Mouse (Mus musculus): Measurements from ENCODE around the gene Mrgprd.

The Mrgprd gene

DNA sequence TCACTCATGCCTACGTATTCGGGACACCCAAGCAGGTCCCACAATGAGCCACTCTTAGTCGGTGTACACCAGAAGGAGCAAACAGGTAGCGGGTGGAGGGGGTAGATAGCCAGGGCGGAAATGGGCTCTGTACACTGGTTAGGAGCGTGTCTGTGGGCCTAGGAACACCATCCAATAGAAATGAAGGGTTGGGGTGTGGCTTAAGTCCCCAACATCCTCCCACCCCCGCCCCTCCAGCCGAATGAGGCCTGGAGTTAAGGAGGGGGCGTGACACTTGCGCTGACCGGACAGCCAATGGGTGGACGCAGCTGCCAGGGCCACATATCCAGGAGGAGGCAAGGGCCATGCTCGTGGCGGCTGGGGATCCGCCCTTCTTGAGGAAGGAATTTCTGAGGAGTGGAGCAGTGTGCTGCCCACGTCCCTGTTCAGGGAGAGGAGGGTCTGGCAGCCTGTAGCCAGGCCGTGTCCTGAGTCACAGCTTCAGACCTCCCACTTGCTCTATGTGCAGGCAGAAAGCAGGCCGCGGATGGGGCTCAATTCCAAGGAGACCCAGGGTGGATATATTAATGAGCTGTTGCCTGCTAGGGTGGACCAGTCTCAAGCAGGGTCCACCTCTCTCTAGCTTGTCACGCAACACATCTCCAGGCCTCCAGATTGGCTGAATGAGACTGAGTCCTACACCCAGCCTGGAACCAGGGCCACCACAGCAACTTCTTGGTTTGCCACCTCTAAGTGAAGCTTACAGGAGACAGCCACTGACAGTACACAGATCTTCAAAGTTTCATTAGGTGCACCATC lies 11.9 kb upstream of the Mrgprd start:
- peak; percentile 82 for DNase-seq (ENCODE audit: inconsistent ontology term)

DNA sequence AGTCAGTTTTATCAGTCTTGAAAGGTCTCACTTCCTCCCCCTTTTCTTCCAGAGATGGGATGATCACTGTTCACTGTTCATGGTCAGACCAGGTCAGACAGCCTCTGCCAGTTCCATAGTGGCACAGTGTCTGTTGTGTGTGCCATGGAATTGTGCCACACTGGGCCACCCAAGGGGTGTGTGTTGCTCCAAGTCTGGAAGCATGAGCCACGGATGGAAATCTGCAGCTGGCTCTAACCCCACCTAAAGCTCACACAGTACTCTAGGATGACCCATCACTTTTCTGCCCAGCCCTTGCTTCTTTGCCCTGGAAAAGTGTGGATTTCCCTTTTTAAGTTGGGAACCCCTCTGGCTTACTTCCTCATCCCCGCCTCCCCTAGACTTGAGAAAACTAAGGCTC lies 10.5 kb upstream of the Mrgprd start:
- no peak for DNase-seq (ENCODE audit: inconsistent ontology term)

DNA sequence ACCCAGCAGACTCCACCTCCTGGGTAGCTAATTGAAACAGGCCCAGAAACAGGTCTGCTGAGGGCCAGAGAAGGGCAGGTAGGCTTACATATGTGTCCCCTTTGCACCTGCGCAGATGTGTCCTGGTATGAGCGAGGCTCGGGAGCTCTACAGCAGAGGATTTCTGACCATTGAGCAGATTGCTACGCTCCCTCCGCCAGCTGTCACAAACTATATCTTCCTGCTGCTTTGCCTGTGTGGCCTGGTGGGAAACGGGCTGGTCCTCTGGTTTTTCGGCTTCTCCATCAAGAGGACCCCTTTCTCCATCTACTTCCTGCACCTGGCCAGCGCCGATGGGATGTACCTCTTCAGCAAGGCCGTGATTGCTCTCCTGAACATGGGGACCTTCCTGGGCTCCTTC lies 7.0 kb upstream of the Mrgprd start:
- DNase-seq (ENCODE audit: inconsistent ontology term) = no peak

DNA sequence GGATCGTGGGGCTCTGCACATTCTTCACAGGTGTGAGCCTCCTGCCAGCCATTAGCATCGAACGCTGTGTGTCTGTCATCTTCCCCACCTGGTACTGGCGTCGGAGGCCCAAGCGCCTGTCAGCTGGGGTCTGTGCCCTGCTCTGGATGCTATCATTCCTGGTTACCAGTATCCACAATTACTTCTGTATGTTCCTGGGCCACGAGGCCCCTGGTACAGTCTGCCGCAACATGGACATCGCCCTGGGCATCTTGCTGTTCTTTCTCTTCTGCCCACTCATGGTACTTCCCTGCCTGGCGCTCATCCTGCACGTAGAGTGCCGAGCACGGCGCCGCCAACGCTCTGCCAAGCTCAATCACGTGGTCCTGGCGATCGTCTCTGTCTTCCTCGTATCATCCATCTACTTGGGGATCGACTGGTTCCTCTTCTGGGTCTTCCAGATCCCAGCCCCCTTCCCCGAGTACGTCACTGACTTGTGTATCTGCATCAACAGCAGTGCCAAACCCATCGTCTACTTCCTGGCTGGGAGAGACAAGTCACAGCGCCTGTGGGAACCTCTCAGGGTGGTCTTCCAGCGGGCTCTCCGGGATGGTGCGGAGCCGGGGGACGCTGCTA lies 6.5 kb upstream of the Mrgprd start:
- no peak for DNase-seq (ENCODE audit: inconsistent ontology term)

DNA sequence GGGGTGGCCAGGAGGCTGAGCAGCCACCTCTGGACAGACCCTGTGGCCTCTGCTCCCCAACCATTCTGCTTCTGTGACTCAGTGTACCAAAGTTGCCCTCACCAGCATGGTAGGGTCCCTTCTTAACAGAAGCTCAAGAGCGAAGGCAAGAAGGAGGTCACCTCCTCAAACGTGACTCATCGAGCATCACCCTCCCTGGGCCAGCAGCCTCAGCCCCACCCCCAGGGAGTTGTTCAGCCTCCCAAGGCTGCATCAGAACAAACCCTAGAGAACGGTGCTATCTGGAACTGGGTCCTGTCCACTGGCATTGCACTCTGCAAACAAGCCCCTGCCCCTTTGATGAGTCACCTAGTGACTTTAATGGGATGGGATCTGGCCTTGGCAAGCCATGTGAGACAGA lies 5.8 kb upstream of the Mrgprd start:
- peak; percentile 70 for DNase-seq (ENCODE audit: inconsistent ontology term)

DNA sequence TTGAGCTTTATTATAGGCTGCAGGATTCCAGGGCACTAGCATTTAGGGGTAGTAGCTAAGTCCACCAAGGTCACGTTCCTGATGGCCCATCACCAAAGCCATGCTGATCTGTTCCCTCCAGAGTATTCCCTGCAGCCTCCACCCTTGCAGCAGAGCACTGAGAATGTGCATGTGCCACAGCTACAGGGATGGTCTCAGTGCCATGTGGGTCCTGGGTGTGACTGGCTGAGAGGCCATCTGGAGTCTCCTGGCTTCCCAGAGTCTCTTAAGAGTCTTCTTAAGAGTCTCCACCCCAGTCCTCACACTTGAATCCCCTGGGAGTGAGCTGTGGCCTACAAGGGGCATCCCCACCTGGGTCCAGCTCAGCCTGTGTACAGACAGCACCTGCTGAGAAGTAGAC lies 4.8 kb upstream of the Mrgprd start:
- no peak for DNase-seq (ENCODE audit: inconsistent ontology term)

DNA sequence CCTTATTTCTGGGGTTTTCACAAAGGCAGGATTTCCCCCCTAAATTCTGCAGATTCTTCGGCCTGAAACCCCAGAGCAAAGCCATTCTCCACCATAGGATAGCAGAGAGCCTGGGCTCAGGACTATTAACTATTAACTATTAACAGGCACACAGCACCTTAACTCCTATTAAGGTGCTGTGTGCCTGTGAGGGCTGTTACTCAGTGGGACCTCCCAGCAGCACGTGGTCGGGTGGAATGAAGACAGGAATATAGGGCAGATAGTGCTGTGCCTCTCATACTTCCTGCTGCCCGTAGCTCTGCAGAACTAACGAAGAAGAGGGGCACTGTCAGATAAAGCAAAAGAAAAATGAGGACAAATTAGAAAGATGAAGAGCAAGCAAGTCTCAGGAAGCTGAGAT lies 4.1 kb upstream of the Mrgprd start:
- no peak for DNase-seq (ENCODE audit: inconsistent ontology term)

DNA sequence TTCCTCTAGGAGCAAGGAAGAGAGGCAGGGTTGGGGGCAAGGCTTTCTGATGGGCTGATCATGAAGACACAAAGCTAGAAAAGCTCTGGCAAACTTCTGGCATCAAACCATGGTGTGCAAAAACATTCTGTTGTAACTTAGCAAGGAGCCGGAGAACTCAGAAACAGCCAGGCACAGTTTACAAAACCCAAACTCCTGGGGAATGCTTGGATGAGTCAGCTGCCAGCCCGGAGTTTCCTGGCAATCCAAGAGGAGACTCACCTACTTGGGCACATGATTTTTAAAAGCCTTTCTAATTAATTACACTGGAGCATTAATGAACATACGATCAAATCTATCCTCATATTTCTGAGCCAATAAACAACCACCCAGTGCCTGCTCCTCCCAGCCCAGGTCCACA lies 2.5 kb upstream of the Mrgprd start:
- peak; percentile 51 for DNase-seq (ENCODE audit: inconsistent ontology term)

DNA sequence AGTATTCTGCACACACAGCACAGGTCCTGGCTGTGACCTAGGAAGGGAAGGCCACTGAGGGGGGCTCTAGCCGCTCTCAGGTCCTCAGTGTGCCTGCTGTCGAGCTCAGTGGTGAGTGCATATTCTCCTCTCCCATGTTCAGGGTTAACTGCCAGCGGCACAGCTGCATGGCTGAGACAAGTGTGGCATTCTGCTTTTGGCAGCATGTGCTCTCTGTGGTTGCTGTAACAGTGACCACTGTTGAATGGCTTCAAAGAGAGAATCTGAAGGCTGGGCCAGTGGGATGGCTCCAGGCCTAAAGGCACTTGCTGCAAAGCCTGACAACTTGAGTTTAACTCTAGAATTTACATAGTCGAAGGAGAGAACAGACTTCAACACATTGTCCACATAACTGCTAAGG lies 2.9 kb downstream of the Mrgprd start:
- DNase-seq (ENCODE audit: inconsistent ontology term) = peak; percentile 84

DNA sequence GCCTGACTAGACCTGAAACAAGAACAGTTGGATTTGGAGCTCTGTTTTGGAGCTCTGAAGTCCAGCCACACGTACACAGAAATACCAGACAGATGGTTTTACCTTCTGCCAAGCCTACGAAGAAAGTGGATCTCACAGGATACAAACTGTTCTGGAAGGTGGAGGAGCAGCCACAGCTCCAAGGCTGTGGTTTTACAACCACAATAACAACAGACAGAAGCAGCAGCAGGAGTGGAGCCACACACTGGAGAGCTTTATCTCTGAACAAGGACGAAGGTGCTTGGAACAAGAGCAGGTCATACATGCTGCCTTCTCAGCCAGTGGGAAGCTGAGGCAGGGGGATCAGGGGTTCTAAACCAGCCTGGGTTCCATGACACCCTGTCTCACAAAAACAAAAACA lies 4.8 kb downstream of the Mrgprd start:
- DNase-seq (ENCODE audit: inconsistent ontology term) = no peak

DNA sequence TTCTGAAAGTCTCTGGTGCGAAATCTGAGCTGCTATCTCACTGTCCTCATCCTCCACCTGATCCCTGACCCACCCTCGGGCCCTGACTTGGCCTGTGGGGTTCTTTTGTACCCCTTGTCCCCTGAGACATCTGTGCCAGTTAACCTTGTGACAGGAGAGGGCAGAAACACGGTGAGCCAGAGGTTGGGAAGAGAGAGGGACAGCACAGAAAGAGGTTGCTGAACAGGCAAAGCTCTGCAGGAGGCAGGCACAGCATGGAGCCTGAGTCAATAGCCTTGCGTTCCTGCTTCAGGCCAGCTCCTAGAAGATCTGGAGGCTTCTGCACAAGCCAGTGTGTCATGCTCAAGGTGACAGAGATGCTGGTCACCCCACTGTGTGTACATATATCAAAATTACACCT lies 9.0 kb downstream of the Mrgprd start:
- no peak for DNase-seq (ENCODE audit: inconsistent ontology term)

DNA sequence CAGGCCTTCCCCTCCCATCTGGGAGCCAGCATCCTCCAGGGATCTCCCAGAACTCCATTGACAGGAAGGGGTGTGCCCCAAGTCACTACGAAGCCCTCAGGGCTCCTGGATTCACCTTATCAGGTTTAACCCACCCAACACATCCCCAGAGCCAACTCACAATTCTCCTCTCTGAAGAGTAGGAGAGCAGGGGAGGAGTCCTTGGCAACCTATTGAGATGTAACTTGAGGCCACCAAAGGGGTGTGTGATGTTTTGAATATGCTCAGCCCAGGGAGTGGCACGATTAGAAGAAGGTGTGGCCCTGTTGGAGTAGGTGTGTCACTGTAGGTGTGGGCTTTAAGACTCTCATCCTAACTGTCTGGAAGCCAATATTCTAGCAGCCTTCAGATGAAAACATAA lies 11.1 kb downstream of the Mrgprd start:
- no peak for DNase-seq (ENCODE audit: inconsistent ontology term)

DNA sequence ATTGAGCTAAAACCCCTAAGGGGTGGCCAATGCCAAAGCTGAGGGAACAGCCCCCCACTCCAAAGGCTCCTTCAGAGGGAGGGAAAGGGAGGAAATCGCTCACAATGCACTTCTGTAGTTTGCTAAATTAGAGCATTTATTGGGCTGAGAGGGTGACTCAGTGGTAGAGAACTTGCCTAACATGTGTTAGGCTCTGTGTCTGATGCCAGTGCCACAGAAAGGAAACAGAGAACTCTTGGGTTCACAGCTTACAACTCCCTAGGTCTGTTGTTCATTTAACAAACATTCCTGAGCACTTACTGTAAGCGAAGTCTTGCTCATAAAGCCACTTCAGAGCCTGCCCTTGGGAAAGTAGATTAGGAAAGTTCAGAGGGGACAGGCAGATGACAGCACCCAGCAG lies 15.3 kb downstream of the Mrgprd start:
- peak; percentile 84 for DNase-seq (ENCODE audit: inconsistent ontology term)

DNA sequence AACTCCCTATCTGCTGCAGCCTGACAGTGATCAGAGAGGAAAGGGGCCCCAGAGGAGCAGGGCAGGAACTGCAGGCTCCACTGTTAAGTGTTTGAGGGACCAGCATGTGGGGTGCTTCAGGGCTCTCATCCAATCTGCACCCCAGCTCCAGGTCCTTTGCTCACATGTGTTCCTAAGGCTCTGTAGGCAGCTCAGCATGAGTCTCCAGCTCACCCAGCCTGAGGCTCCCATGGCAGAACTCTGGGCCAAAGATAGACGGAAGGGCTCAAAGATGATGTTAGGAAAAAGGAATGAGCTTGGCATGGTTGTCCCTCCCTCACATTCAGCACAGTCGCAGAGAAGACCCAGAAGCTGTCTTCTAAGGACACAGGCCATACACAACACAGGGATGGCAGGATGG lies 16.0 kb downstream of the Mrgprd start:
- peak; percentile 56 for DNase-seq (ENCODE audit: inconsistent ontology term)

DNA sequence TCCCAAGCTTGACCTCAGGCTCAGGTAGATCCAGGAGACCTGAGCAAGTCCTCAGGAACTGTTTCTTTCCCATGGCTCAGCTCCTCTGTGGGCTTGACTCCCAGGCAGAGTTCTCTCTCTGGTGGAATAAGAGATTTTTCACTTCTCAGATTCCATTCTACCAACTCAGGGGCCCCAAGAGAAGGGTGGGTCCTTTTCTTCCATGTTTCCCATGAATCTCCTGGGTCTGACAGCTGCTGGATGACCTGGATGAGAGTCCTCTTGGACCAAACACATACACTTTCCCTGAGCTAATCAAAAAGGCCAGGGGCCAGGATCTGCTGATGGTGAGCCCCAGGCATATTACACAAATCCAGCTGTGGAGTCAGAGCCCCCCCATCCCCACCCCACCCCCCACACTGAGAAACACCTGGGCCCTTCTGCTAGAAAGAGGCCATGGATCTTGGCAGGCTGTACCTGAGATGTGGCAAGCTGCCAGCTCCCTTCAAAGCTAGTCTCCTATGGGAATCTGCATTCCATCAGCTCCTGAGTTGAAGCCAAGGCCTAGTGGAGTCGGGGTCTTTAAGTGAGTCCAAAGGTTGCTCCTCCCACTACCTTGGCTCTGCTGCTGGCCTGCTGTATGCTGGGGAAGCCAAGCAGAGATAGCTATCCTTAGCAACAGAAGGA lies 17.9 kb downstream of the Mrgprd start:
- DNase-seq (ENCODE audit: inconsistent ontology term) = no peak

DNA sequence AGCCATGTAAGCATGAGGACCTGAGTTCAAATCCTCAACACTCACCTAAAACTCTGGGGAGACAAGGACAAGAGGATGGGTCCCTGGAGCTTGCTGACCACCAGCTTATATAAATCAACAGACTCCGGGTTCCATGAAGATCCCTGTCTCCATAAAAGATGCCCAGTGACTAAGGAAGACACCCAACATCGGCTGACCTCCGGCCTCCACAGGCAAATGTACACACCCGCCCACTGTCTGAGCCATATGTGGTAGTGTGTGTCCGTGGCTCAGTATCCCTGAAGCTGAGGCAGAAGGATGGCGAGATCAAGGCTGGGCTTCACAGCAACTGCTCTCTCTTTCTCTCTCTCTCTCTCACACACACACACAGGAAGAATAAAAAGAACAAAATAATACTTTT lies 19.3 kb downstream of the Mrgprd start:
- no peak for DNase-seq (ENCODE audit: inconsistent ontology term)

DNA sequence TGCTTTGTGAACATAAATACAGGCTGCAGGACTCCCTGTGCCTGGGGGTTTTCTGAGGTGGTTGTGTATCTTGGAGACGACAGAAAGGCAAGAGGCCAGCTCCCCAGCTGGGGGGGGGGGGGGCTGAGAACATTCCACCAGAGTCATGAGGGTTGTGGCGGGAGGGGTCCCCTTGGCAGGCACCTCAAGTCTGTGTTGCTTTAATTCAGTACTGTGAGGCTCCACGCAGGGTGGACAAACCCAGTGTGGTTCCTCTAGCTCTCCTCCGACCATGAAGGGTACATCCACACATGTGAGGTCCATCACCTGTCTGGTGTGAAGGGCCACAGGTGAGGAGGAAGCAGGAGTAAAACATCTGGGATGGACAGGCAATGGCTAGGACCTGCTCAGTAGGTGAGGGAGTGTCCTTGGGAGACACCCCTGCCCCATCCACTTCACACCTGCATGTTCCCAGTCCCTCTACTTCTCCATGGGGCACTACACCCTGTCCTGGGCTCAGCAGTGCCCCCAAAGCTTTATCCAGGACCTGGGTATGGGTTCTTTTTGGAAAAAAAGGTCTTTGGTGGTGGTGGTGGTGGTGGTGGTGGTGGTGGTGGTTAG lies 19.9 kb downstream of the Mrgprd start:
- DNase-seq (ENCODE audit: inconsistent ontology term) = no peak

DNA sequence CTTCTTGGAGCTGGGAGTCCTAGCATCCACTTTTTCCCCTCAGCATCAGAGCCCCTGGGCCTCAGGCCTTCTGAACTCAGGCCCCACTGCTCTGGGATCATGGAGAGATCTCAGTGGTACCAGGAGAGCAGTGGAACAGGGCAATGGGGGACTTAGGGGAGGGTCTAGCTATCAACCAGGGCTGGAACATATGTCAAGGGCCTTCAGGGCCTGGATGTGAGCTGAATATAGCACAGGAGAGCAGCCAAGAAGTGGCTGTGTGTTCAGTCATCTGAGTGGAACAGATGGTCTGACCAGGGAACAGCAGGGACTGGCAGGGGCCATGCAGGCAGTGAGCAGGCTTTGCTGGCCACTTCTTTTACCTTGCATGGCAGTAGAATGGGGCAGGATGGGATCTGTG lies 20.6 kb downstream of the Mrgprd start:
- no peak for DNase-seq (ENCODE audit: inconsistent ontology term)

DNA sequence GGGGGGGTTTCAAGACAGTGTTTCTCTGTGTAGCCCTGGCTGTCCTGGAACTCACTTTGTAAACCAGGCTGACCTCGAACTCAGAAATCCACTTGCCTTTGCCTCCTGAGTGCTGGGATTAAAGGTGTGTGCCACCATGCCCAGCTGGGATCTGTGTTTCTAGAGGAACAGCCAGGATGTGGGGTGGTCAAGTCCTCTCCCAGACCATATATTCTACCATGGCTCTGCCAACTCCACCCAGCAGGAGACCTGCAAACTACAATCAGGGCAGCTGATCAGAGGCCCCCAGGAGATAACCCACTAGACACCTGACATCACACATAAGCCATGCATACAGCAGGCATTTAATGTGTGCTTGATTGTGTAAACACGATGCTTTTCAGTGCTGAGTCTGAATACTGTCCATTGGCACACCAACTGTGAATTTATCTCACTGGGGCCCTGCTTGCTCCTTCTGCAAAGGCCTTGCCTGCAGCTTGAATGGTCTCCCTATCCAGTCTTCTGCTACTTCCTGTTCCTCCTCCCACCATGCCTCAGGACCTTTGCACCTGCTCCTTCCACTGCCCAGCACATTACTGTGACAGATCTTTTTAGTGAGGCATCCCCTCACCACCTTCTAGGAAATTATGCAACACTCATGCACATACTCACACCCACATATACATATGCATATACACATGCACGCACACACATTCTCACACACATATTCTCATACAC lies 21.1 kb downstream of the Mrgprd start:
- no peak for DNase-seq (ENCODE audit: inconsistent ontology term)

DNA sequence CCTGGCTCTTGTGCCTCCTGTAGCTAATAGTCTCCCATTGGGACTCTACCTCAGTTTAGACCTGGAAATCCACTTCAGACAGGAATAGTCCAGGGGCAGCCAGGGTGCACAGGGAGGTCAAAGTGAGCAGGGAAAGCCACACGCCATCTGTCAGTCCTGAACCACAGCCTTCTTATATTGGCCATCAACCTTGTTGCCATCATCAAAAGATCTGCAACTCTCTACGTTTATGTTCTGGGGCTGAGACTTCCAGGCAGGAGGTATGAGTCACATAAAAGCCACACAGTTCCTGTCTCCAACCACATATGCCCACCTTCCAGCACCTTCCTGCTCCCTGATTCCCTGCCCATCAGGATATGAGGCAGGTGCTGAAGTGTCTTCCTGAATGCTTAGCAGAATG lies 23.3 kb downstream of the Mrgprd start:
- DNase-seq (ENCODE audit: inconsistent ontology term) = no peak

DNA sequence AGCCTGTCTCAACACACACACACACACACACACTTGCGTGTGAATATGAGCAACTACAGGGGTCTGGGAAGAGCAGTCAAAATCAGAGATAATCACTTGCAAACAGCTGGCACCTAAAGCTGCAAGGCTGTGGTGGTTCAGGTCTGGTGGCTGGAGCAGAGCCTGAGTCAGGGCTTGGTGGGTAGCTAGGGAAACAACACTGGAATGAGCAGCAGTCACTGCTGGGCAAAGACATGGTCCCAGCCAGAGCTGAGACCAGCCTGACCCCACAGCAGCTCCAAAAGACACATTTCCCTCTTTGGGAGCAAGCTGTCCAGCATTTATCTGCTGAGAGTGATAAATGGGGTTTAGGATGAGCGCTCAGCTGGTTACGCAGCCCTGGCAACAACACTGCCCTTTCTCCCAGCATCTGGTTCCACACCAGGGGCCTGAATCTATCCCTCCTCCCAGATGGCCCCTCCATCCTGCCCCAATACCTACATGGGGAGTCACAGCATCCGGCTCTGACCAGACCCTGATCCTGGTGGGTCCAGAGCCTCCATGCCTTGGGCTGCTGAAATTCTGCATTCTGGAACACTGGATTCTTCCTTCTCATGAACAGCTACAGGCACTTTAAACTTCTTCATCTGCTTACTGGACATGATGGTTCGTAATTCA lies 25.7 kb downstream of the Mrgprd start:
- DNase-seq (ENCODE audit: inconsistent ontology term) = no peak

Data from Muller cell, postnatal 12 days (primary cell).